Comparison of ENCODE assay signal across 14 mouse cellular contexts in genomic region chr12:71532708-71533450, GRCm38 (mm10).
DNase-seq lines count a peak whose midpoint lies in the region; ATAC-seq lines count a peak whose summit lies in the region.
"Had no signal": no experiment of that assay in that cellular context is flagged by ENCODE, and none has a peak within 500 bp of the region (broad histone marks: within the 10 kb centered on the region; RNA-seq: fewer than 3 reads in every experiment).

No protein-coding gene starts in this region.

- peak; percentile 76 for DNase-seq in heart, adult 11 months
- DNase-seq in heart, postnatal 36 days, result no peak
- peak; percentile 70 for DNase-seq in hindbrain, embryonic 11.5 days (ENCODE audit: low spot score)
- peak; percentile 82 for DNase-seq in midbrain, embryonic 14.5 days
- DNase-seq in cerebellum, adult 9-10 months, result no peak
- DNase-seq in adrenal gland, adult 18-20 months (ENCODE audit: low spot score in 2 of 2), result no peak
- no peak for DNase-seq in frontal cortex, postnatal 25 days (ENCODE audit: low spot score in 2 of 2)
- no peak for DNase-seq in gastrocnemius, postnatal 10 days
- DNase-seq: heart, adult 18-20 months; heart, postnatal 14 days; kidney, adult 8-10 months; layer of hippocampus, adult 9-11 months; lung, embryonic 14.5 days had no signal

- no peaks in the 10 kb centered on the region for H3K27me3 ChIP-seq in hindbrain, embryonic 11.5 days (ENCODE audit: control insufficient read depth, insufficient read depth, low read length)
- H3K27me3 ChIP-seq in midbrain, embryonic 14.5 days (ENCODE audit: control insufficient read depth, insufficient read depth, low read length), result no peaks in the 10 kb centered on the region
- H3K27me3 ChIP-seq: limb, embryonic 13.5 days had no signal

- ATAC-seq in hindbrain, embryonic 11.5 days (ENCODE audit: low FRiP score), result peak; percentile 91
- peak; percentile 81; the same call in 1 of the 2 replicates for ATAC-seq in midbrain, embryonic 14.5 days (ENCODE audit: low FRiP score, low TSS enrichment)

- H3K36me3 ChIP-seq in hindbrain, embryonic 11.5 days (ENCODE audit: control insufficient read depth, insufficient read depth, low read length), result no peaks in the 10 kb centered on the region
- no peaks in the 10 kb centered on the region for H3K36me3 ChIP-seq in midbrain, embryonic 14.5 days (ENCODE audit: control insufficient read depth, insufficient read depth, low read length)
- H3K36me3 ChIP-seq: limb, embryonic 13.5 days had no signal

- peak overlapping the region; percentile 34 for H3K27ac ChIP-seq in hindbrain, embryonic 11.5 days (ENCODE audit: low read depth, low read length)
- peak overlapping the region; percentile 87 for H3K27ac ChIP-seq in midbrain, embryonic 14.5 days (replicated peaks; ENCODE audit: low read depth, low read length)
- H3K27ac ChIP-seq: limb, embryonic 13.5 days had no signal

- H3K9me3 ChIP-seq in hindbrain, embryonic 11.5 days (ENCODE audit: control insufficient read depth, low read length), result no peaks in the 10 kb centered on the region
- no peaks in the 10 kb centered on the region for H3K9me3 ChIP-seq in midbrain, embryonic 14.5 days (ENCODE audit: control insufficient read depth, low read length)
- H3K9me3 ChIP-seq: limb, embryonic 13.5 days had no signal

- 45% methylated on average over 22 of the region's 22 CpGs for WGBS in hindbrain, embryonic 11.5 days
- WGBS in midbrain, embryonic 14.5 days, result 19% methylated on average over 22 of the region's 22 CpGs

- 0 out of 2 replicates have a peak overlapping the region, but pooled peaks have one; percentile 34 for H3K9ac ChIP-seq in hindbrain, embryonic 11.5 days (ENCODE audit: low read depth, low read length)
- H3K9ac ChIP-seq in midbrain, embryonic 14.5 days (replicated peaks; ENCODE audit: low read length), result no peak overlapping the region
- H3K9ac ChIP-seq: limb, embryonic 13.5 days; lung, embryonic 14.5 days had no signal

- no peak overlapping the region for H3K4me3 ChIP-seq in hindbrain, embryonic 11.5 days (ENCODE audit: low read depth, low read length)
- H3K4me3 ChIP-seq in midbrain, embryonic 14.5 days (replicated peaks; ENCODE audit: low read depth, low read length), result no peak overlapping the region
- H3K4me3 ChIP-seq: limb, embryonic 13.5 days had no signal

- intact Hi-C loops in heart, postnatal 36 days (cut with DNase I), result no loop called here

- H3K4me1 ChIP-seq in hindbrain, embryonic 11.5 days (replicated peaks; ENCODE audit: control insufficient read depth, insufficient read depth, low read length), result peaks cover 5% of the 10 kb centered on the region; the same call in 1 of the 2 replicates
- H3K4me1 ChIP-seq in midbrain, embryonic 14.5 days (ENCODE audit: control insufficient read depth, insufficient read depth, low read length), result peaks cover 28% of the 10 kb centered on the region
- H3K4me1 ChIP-seq: limb, embryonic 13.5 days had no signal

- H3K4me2 ChIP-seq in hindbrain, embryonic 11.5 days (replicated peaks; ENCODE audit: low read depth, low read length), result no peak overlapping the region
- no peak overlapping the region for H3K4me2 ChIP-seq in midbrain, embryonic 14.5 days (ENCODE audit: low read length)
- H3K4me2 ChIP-seq: limb, embryonic 13.5 days; lung, embryonic 14.5 days had no signal

Comparison
In these comparisons a context has a peak if more than half of its experiments do, and no peak if none do; other contexts are left out.
1. DNase-seq: peak in heart, adult 11 months (single experiment), hindbrain, embryonic 11.5 days (single experiment) and midbrain, embryonic 14.5 days (single experiment); none in heart, postnatal 36 days (0 of 2), cerebellum, adult 9-10 months (single experiment), adrenal gland, adult 18-20 months (0 of 2), frontal cortex, postnatal 25 days (0 of 2) and gastrocnemius, postnatal 10 days (single experiment).